Comparison of ENCODE assay signal across 9 mouse cellular contexts in genomic region chr7:81610125-81610524, GRCm38 (mm10). TPM values are rescaled to one million over a fixed set of nuclear protein-coding genes. Genes with fewer than 3 reads are reported as not detected.
DNase-seq lines count a peak whose midpoint lies in the region; ATAC-seq and TF ChIP-seq lines count a peak whose summit lies in the region.
"Had no signal": no experiment of that assay in that cellular context is flagged by ENCODE, and none has a peak within 500 bp of the region (broad histone marks: within the 10 kb centered on the region; RNA-seq: fewer than 3 reads in every experiment).

No protein-coding gene starts in this region.

- ATAC-seq in monocyte, adult 5-6 weeks (replicated peaks; ENCODE audit: insufficient number of reproducible peaks, low FRiP score, low TSS enrichment, poor library complexity, severe bottlenecking), result no peak

- peak; percentile 33 for TF ChIP-seq CTCF in cortical plate, adult 2 months (IDR thresholded peaks at IDR 0.05; ENCODE audit: extremely low read depth, insufficient read depth, low read length)

- no peak for TF ChIP-seq POLR2A in cortical plate, adult 2 months (IDR thresholded peaks at IDR 0.05; ENCODE audit: extremely low read depth, insufficient read depth, low read length)

- no peaks in the 10 kb centered on the region for H3K4me1 ChIP-seq in cortical plate, adult 2 months (ENCODE audit: control insufficient read depth, insufficient read depth, low read length)
- H3K4me1 ChIP-seq: midbrain, embryonic 12.5 days had no signal

- H3K27ac ChIP-seq in cortical plate, adult 2 months (ENCODE audit: insufficient read depth, low read length), result no peak overlapping the region
- H3K27ac ChIP-seq: midbrain, embryonic 12.5 days had no signal

- no peak overlapping the region for H3K4me3 ChIP-seq in cortical plate, adult 2 months (ENCODE audit: insufficient read depth, low read length)
- H3K4me3 ChIP-seq: midbrain, embryonic 12.5 days had no signal

- DNase-seq in adrenal gland, adult 2 months, result peak; percentile 9
- DNase-seq in adrenal gland, postnatal 4 days (ENCODE audit: low spot score in 2 of 2), result no peak
- peak; percentile 21 for DNase-seq in layer of hippocampus, adult 11-12 months (ENCODE audit: low spot score)
- DNase-seq in layer of hippocampus, adult 8-10 months (ENCODE audit: low spot score in 2 of 2), result no peak
- peak; percentile 32 for DNase-seq in lung, postnatal 14 days
- DNase-seq in ovary, postnatal 36 days (ENCODE audit: low spot score), result no peak

RNA-seq across cellular contexts. Expression of gene Whamm, which starts 39.1 kb away (rescaled TPM):
- total RNA-seq in adrenal gland, adult 2 months (2021), result 10 to 100 TPM; 16.7 to 21.7 TPM
- 48.7 and 57.5 TPM in 2 replicates for polyA plus RNA-seq in adrenal gland, adult 2 months (2012; rRNA removed)
- 10 to 100 TPM; 18.8 to 21.5 TPM for total RNA-seq in adrenal gland, postnatal 4 days (2021)
- total RNA-seq in layer of hippocampus, adult 8-10 months (2022), result 10 to 100 TPM; 20.6 to 23.8 (median 21.0) TPM
- 19.9 and 22.3 TPM in 2 replicates for polyA plus RNA-seq in cortical plate, adult 2 months (2012; rRNA removed)
- 24.4 to 38.9 TPM (median 33.5 TPM) in 3 replicates for total RNA-seq in monocyte, adult 5-6 weeks (2017)

RNA-seq across cellular contexts. Expression of gene Fsd2, which starts 43.4 kb away (rescaled TPM):
- total RNA-seq in adrenal gland, adult 2 months (2021), result 1 to 10 TPM; 1.2 to 1.7 TPM
- polyA plus RNA-seq in adrenal gland, adult 2 months (2012; rRNA removed), result 0.51 and 0.61 TPM in 2 replicates
- total RNA-seq in adrenal gland, postnatal 4 days (2021), result 1 to 10 TPM; 2.4 to 4.5 TPM
- under 1 TPM; 0.27 to 0.33 (median 0.30) TPM for total RNA-seq in layer of hippocampus, adult 8-10 months (2022)
- polyA plus RNA-seq in cortical plate, adult 2 months (2012; rRNA removed), result 0.11 and 0.13 TPM in 2 replicates
- total RNA-seq in monocyte, adult 5-6 weeks (2017), result 0.10 to 0.39 TPM (median 0.32 TPM) in 3 replicates

Comparison
In these comparisons a context has a peak if more than half of its experiments do, and no peak if none do; other contexts are left out.
1. DNase-seq: peak in adrenal gland, adult 2 months (single experiment), layer of hippocampus, adult 11-12 months (single experiment) and lung, postnatal 14 days (single experiment); none in adrenal gland, postnatal 4 days (0 of 2), layer of hippocampus, adult 8-10 months (0 of 2) and ovary, postnatal 36 days (single experiment).